Mouse (Mus musculus) frontal cortex, adult (tissue): Measurements from ENCODE around the gene Mettl9.
A peak's percentile ranks its signal among the peaks of the same experiment; 100 is the strongest.

Experiments
- ATAC-seq: cut with Nextera tagmentation; 2 replicates; pipeline ENCODE4 v1.9.2; 2017; ENCODE audit warnings: mild to moderate bottlenecking, moderate library complexity, mixed read lengths; ENCODE audit not compliant: low TSS enrichment

The Mettl9 gene

DNA sequence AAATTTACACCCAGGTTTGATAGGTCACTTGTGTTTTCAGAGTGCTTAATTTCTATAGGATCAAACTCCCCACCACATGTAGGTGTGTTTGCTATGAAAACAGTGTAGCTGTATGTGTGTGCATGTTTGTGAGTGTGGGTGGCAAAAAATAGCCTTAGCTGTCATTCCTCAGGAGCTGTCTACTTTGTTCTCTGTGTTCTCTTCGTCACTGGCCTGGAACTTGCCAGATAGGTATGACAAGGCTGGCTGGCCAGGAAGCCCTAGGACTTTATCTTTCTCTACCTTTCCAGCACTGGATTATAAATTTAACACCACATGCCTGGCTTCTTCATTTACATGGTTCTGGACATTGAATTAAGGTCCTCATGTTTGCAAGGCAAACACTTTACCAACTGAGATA is 10.0 kb downstream of the Mettl9 start:
- ATAC-seq: no peak

DNA sequence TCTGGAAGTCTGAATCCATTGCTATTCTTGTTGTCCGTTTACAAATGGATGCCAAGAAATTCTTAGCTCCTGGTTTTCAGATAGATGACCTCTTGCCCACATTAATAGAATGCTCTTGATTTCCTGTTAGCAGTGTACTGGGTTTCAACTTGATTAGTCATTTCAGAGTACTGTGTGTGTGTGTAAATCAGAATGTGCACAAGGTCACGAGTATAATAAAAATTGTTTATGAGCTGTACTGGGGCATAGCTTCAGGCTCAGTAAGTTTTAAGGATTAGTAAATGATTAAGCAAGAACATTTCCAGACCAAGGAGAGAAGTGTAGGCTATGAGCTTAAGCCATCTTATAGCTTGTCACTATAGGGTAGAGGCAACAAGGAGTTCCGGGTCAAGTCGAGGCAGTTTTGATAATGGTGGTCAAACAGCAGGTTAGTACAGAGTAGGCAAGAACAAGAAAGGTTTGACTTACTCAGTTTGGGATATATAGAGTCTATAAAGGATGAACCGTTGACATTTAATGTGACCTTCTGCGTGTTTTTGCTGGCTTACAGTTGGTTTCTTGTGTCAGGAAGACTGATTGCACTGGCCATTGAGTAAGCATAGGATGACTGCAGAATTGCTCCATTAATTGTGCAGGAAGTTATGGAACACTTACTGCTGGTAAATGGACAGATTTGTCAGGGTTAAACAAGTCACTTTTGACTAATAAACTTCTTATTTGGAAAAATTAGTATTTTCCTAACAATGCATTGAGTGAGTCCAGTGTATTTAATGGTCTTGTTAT is 11.6 kb downstream of the Mettl9 start:
- no peak for ATAC-seq

- no peak for ATAC-seq
Measured at GRCm38 (mm10) chr7:121047624-121048023, 13.4 kb downstream of the Mettl9 start.

- no peak for ATAC-seq
Measured at GRCm38 (mm10) chr7:121053071-121053470, 18.8 kb downstream of the Mettl9 start.

GRCm38 (mm10) chr7:121059477-121060218 is 25.4 kb downstream of the Mettl9 start:
- ATAC-seq: no peak

DNA sequence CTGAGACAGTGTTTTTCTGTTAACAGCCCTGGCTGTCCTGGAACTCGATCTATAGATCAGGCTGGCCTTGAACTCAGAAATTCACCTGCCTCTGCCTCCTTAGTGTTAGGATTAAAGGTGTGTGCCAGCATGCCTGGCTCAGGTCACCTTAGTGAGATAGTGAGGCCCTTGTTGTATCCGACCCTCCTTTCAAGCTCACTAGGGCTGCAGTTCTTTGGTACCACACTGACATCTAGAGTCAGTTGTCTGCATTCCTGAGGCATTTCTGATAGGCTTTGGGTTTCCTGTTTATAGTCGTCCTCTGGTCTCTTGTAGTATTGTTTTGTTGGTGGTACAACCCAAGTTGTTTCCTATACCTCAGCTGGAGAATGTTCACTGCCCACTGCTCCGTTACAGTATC is 30.1 kb downstream of the Mettl9 start:
- ATAC-seq: peak; percentile 62; the same call in 1 of the 2 replicates

- ATAC-seq: no peak
Measured at GRCm38 (mm10) chr7:121071276-121071675, 37.0 kb downstream of the Mettl9 start.

DNA sequence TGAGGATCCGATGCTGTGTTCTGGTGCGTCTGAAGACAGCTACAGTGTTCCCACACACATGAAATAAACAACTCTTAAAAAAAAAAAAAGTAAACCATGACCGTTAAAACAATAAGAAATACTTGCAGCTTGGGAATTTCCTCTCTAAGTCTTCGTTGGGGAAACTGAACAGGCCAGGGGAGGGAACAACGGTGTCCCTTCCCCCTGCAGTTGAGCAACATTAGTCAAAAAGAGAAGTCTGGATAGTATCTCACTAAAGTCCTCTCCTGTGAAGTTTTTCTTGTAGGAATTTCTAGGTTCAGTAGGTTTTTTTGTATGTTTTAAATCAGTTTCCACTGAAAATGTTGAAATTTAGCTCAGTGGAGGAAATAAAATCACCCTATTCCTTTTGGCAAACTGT is 38.3 kb downstream of the Mettl9 start:
- ATAC-seq: no peak

GRCm38 (mm10) chr7:121074281-121074680 is 40.0 kb downstream of the Mettl9 start, which contains the start of gene Igsf6:
Gene Igsf6, minus strand, starts transcription at chr7:121074572.
- no peak for ATAC-seq

GRCm38 (mm10) chr7:121074801-121075400 is 40.7 kb downstream of the Mettl9 start:
- ATAC-seq: no peak

- no peak for ATAC-seq
Measured at GRCm38 (mm10) chr7:121075416-121075815, 41.2 kb downstream of the Mettl9 start.

GRCm38 (mm10) chr7:121077311-121077710 is 43.1 kb downstream of the Mettl9 start:
- ATAC-seq: no peak

DNA sequence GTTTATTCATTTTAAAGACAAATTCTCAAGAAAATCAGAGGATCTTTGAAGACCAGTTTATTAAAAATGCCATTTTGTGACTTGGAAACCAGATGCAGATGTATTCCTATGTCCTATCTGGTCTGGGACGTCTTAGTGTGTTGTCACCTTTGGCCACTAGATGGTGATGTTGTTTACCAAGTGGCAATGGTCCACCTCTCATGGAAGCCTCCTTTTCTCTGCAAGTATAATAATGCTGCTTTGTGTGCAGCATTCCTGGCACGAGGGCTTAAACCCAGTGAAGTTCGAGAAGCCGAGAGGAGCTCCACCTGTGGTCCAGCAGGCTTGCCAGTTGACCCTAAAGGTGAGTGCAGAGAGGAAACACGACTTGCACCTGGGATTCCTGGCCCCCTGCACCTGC is 43.6 kb downstream of the Mettl9 start:
- ATAC-seq: peak; percentile 90

- ATAC-seq: no peak
Measured at GRCm38 (mm10) chr7:121081350-121081749, 47.1 kb downstream of the Mettl9 start, which contains the start of gene Otoa. Gene Otoa, plus strand, starts transcription at chr7:121081650.

- ATAC-seq: no peak
Measured at GRCm38 (mm10) chr7:121081816-121082215, 47.6 kb downstream of the Mettl9 start.

DNA sequence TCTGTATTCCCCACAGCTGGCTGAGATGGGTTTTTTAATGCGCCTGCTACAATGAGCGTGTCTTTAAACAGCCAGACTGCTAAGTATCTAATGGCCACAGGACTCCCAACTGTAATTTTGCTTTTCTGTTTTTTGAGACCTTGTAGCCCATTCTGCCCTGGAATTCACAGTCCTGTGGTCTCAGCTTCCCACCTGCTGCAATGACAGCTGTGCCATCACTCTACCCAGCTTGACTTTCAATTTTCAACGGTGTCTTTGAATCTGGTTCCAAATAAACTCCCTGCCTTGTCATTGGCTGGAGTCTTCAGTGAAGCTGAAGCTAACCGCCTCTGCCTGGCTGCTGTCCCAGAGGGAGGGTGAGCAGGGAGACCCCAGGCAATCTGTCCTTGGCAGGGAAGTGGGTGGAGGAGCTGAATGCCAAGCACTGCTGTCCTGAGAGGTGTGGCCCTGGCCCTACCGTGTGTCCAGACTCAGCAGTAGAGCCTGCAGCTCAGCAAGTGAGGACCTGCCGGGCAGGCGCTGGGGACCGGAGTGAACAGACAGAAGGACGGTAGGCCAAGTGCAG is 48.8 kb downstream of the Mettl9 start:
- ATAC-seq: no peak

DNA sequence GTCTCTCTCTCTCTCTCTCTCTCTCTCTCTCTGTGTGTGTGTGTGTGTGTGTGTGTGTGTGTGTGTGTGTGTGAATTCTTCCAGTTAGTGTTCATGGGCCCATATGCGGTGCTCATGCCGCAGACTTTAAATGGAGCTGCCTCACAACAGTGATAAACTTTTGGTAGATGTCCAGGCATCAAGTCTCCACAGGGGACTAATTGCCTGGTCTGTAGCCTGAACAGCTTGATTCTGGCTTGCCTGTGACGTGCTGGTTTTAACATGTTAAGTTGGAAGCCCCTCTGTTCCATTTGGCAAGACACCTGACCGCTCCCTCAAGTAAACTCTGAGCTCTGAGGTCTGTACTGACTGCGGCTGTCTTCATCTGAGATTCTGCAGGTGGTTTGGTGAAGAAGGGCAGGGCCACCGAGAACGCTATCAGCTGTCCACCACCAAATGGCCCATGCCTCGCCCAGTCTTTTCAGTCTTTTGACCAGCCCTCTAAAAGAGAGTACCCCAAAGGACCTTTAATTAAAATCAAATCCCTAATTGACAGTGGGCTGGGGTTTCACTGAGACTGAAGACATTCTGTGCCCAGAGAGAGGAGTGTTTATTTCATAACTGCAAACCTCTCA is 50.7 kb downstream of the Mettl9 start:
- no peak for ATAC-seq

DNA sequence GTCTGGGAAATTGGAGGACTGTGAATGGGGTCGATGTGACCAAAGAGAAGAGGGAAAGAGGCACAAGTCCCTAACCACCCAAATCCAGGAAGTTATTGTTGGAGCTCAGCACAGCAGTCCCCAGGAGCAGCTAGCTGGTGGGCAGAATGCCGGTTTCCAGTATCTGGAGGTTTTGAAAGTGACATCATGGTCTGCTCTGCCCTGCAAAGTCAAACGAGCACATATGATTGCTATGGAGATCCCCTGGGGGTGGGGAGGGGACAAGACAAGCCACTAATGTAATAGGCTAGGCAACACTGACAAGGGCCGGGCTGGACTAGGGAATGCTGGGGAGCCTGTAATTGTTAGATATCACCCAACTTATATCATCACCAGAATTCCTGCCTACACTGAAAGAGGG is 51.3 kb downstream of the Mettl9 start:
- no peak for ATAC-seq

DNA sequence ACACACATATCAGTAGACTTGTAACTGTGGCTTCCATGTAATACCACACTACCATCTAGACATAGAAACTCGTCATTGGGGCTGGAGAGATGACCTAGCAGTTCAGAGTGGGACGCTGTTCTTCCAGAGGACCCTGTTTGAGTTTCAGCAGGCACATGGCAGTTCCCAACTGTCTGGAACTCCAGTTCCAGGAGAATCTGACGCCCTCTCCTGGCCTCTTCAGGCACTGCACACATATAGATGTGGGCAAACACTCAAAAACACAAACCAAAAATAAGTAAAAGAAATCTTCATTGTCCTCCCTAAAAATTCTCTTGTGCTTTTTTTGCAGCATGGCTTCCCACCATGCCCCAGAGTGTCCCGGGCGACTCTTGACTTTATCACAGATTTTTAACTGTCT is 54.5 kb downstream of the Mettl9 start:
- ATAC-seq: no peak

DNA sequence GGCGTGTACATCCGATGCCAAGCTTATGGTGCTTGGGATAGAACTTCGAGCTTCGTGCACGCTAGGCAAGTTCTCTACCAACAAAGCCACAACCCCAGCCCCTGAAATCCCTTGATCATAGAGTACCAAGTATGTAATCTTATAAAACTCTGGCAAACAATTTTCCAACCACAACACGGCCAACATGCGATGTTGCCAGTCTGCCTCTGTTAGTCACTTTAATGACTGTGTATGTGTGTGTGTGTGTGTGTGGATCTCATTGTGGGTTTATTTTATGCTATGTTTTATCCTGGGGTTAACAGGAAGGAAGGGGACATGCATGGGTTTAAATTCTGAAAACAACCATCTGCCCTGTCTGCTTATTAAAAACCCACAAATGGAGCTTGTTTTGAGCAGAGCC is 56.5 kb downstream of the Mettl9 start:
- ATAC-seq: no peak

GRCm38 (mm10) chr7:121093026-121093425 is 58.8 kb downstream of the Mettl9 start:
- ATAC-seq: no peak
